Mouse (Mus musculus): ENCODE data around the gene Ddhd1.

GRCm38 (mm10) chr14:45588403-45588802, 69.5 kb downstream of the Ddhd1 start:
- TF ChIP-seq CTCF (conservative IDR thresholded peaks at IDR 0.05; ENCODE audit: low read length) (no peak), POU5F1 (IDR thresholded peaks at IDR 0.05; ENCODE audit: borderline replicate concordance, low read length) (no peak)

Data from E14TG2a.4 (cell line).